Mouse (Mus musculus) heart, adult 2 months (tissue): ENCODE results near the gene Ggn. TPM values are rescaled to one million over a fixed set of nuclear protein-coding genes. Genes with fewer than 3 reads are reported as not detected.
"Not testable (repeated sequence)": the region's sequence is repeated elsewhere in the genome, so short reads cannot be mapped to it uniquely, and the experiment has no call there.

Experiments used
- DNase-seq, 2 experiments: peaks; one replicate each; pipeline ENCODE4 v3.0.0; 2021
- H3K27ac ChIP-seq: fragments of 200-600 bp; 2 replicates; pipeline ENCODE4 v1.8.1; 2022
- H3K27me3 ChIP-seq: fragments of 200-500 bp; 2 replicates; pipeline ENCODE4 v1.6.1; 2012; ENCODE audit warnings: mild to moderate bottlenecking, low read length, inconsistent platforms, mixed read lengths; ENCODE audit not compliant: control insufficient read depth, insufficient read depth
- H3K36me3 ChIP-seq: fragments of 200-500 bp; 2 replicates; pipeline ENCODE4 v1.6.1; 2012; ENCODE audit warnings: low read length, inconsistent platforms; ENCODE audit not compliant: control insufficient read depth, insufficient read depth
- H3K4me1 ChIP-seq: fragments of 200-500 bp; 2 replicates; pipeline ENCODE4 v1.6.1; 2011; ENCODE audit warnings: low read length; ENCODE audit not compliant: control insufficient read depth, insufficient read depth
- H3K4me3 ChIP-seq: fragments of 200-600 bp; 2 replicates; pipeline ENCODE4 v1.8.1; 2022
- H3K79me2 ChIP-seq: fragments of 200-500 bp; replicated peaks from 2 replicates; pipeline ENCODE4 v1.6.1; 2012; ENCODE audit warnings: mild to moderate bottlenecking, inconsistent platforms, low read length, moderate library complexity, mixed read lengths; ENCODE audit not compliant: control insufficient read depth, insufficient read depth
- H3K9ac ChIP-seq: fragments of 200-500 bp; 2 replicates; pipeline ENCODE4 v1.6.1; 2012; ENCODE audit warnings: low read depth, mild to moderate bottlenecking, control low read depth, inconsistent platforms, low read length, mixed read lengths
- CTCF ChIP-seq: fragments of 200-600 bp; IDR thresholded peaks from 2 replicates; pipeline ENCODE4 v1.8.1; 2022; ENCODE audit warnings: antibody characterized with exemption, mild to moderate bottlenecking, moderate library complexity
- EP300 ChIP-seq: fragments of 200-500 bp; IDR thresholded peaks from 2 replicates; pipeline ENCODE4 v1.6.1; 2011; ENCODE audit warnings: low read depth, low read length, control low read depth; ENCODE audit not compliant: insufficient read depth
- POLR2A ChIP-seq: fragments of 200-500 bp; IDR thresholded peaks from 2 replicates; pipeline ENCODE4 v1.6.1; 2011; ENCODE audit warnings: mild to moderate bottlenecking, low read depth, low read length, control low read depth; ENCODE audit not compliant: insufficient read depth
- WGBS: fragments of 180-500 bp; shearing (Covaris S2); methylation state at CpG from one replicate; pipeline ENCODE4 v1.1.7; 2018; 5-methylcytosine and 5-hydroxymethylcytosine counted together
- intact Hi-C: fragments of 180-260 bp; cut with DNase I; formaldehyde crosslinking; loops from one replicate; pipeline ENCODE4 v1.15.1; 2025
- polyA plus RNA-seq: library from polyadenylated mRNA; depleted of rRNA; stranded (reverse); fragments of >200 nt; gene quantifications from 2 replicates; pipeline ENCODE4 v1.2.3, GENCODE M21; 2012
- total RNA-seq, 2 experiments: library from RNA; stranded (reverse); gene quantifications; 2 replicates each; pipeline ENCODE4 v1.2.3; 2021

Gene Ggn
- total and polyA plus RNA-seq, 3 experiments = 0.18 to 0.43 (median 0.29) TPM

GRCm38 (mm10) chr7:29128725-29129124 is 41.3 kb upstream of the Ggn start:
- Histone ChIP-seq H3K27me3 (peaks cover 3% of the 10 kb centered on the region; the same call in 1 of the 2 replicates), H3K4me1 (no peaks in the 10 kb centered on the region), H3K9ac (no peak overlapping the region), H3K27ac (no peak overlapping the region), H3K4me3 (no peak overlapping the region), H3K79me2 (no peaks in the 10 kb centered on the region), H3K36me3 (no peaks in the 10 kb centered on the region)
- TF ChIP-seq CTCF (peak; percentile 63), POLR2A (no peak)
- intact Hi-C loops = no loop called here
- WGBS = 93% methylated on average over 2 of the region's 2 CpGs
- DNase-seq = peak in 1 of 2 experiments; percentile 9

GRCm38 (mm10) chr7:29134230-29134629 is 35.8 kb upstream of the Ggn start:
- no peaks in the 10 kb centered on the region for H3K4me1 ChIP-seq
- no peak overlapping the region for H3K9ac ChIP-seq
- H3K4me3 ChIP-seq = no peak overlapping the region
- TF ChIP-seq EP300 (no peak), CTCF (no peak), POLR2A (no peak)
- H3K27me3 ChIP-seq = no peaks in the 10 kb centered on the region
- H3K79me2 ChIP-seq = no peaks in the 10 kb centered on the region
- intact Hi-C loops = no loop called here
- 9% methylated on average over 4 of the region's 4 CpGs for WGBS
- no peak overlapping the region for H3K27ac ChIP-seq
- no peaks in the 10 kb centered on the region for H3K36me3 ChIP-seq
- no peak for DNase-seq

- Histone ChIP-seq H3K27ac (no peak within 1 kb of the TSS; the same call in 1 of the 2 replicates), H3K79me2 (no peaks in the 10 kb centered on the region), H3K27me3 (no peaks in the 10 kb centered on the region), H3K36me3 (no peaks in the 10 kb centered on the region), H3K4me1 (no peaks in the 10 kb centered on the region), H3K4me3 (peak within 1 kb of the TSS; percentile 14; the same call in 1 of the 2 replicates), H3K9ac (no peak within 1 kb of the TSS)
- DNase-seq = peak; percentile 41 to 65
- TF ChIP-seq CTCF = no peak
- TF ChIP-seq EP300 = no peak
- TF ChIP-seq POLR2A = no peak
- intact Hi-C loops = no loop called here
- WGBS = 2% methylated on average over 20 of the region's 20 CpGs
Observed at GRCm38 (mm10) chr7:29134693-29135386, 35.2 kb upstream of the Ggn start, which contains the start of gene Rasgrp4. Rasgrp4 (plus strand) TSS chr7:29134851.

GRCm38 (mm10) chr7:29137429-29137828 is 32.6 kb upstream of the Ggn start:
- Histone ChIP-seq H3K27ac (no peak overlapping the region), H3K9ac (no peak overlapping the region), H3K79me2 (no peaks in the 10 kb centered on the region), H3K4me3 (no peak overlapping the region), H3K4me1 (no peaks in the 10 kb centered on the region), H3K27me3 (no peaks in the 10 kb centered on the region), H3K36me3 (no peaks in the 10 kb centered on the region)
- no peak for DNase-seq
- intact Hi-C loops = no loop called here
- no peak for TF ChIP-seq EP300
- TF ChIP-seq CTCF = no peak
- no peak for TF ChIP-seq POLR2A
- WGBS = 30% methylated on average over 16 of the region's 16 CpGs

GRCm38 (mm10) chr7:29139237-29139636 is 30.8 kb upstream of the Ggn start:
- H3K79me2 ChIP-seq, H3K27me3 ChIP-seq, H3K36me3 ChIP-seq, H3K4me3 ChIP-seq, DNase-seq, H3K4me1 ChIP-seq, H3K27ac ChIP-seq, H3K9ac ChIP-seq, intact Hi-C loops: not testable (repeated sequence)
- WGBS = 87% methylated on average over 3 of the region's 4 CpGs

- TF ChIP-seq POLR2A (no peak), CTCF (no peak), EP300 (no peak)
- Histone ChIP-seq H3K79me2 (no peaks in the 10 kb centered on the region), H3K4me1 (no peaks in the 10 kb centered on the region), H3K9ac (no peak overlapping the region), H3K27ac (no peak overlapping the region), H3K36me3 (no peaks in the 10 kb centered on the region), H3K4me3 (no peak overlapping the region), H3K27me3 (no peaks in the 10 kb centered on the region)
- intact Hi-C loops = no loop called here
- WGBS = 75% methylated on average over 8 of the region's 8 CpGs
- no peak for DNase-seq
Observed at GRCm38 (mm10) chr7:29141416-29141815, 28.6 kb upstream of the Ggn start.
